In the genomic region with DNA sequence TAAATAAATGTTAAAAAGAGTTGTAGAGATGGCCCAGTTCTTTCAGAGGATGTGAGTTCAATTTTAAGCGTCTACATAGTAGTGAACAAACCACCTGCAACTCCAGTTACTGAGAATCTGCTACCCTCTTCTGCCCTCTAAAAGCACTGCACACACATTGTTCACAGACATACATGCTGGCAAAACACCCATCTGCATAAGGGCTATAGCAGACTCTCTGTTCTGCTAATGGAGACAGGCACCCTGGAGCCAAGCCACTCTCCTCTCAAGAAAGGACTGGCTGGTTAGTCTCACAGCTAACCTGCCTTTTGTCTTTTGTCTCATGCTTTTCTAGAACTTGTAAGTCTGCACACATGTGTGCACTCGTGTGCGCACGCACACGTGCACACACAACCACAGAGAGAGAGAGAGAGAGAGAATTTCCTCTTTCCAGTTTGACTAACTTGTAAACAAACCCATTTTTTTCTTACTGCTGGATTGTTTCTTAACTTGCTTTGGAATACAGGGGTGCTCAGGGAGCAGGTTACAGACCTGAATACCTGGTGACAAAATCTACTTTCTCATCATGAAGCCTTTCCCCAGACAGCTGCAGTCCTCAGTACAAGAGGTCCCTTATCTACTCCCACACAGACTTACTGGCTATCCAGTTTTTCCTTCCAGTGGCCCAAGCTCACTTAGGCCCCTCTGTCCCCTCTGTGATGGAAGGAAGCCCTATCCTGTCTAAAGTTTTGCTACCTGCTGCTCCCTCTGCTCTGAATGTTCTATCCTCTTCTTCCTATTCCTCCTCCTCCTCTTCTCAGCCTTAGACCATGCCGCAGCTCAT, we compare ENCODE assay signal across 1 mouse cellular context.
TF ChIP-seq lines count a peak whose summit lies in the region.

No protein-coding gene starts in this region.

TF ChIP-seq in CH12.LX, 34 proteins besides CTCF, POLR2A, EP300 and RAD21 (continued from another document):
- no peak for TF ChIP-seq JUN (IDR thresholded peaks at IDR 0.05; ENCODE audit: insufficient read depth, low read depth, low read length)
- TF ChIP-seq ZKSCAN1 (IDR thresholded peaks at IDR 0.05; ENCODE audit: borderline replicate concordance, low read depth, low read length), result no peak
- no peak for TF ChIP-seq IRF4 (IDR thresholded peaks at IDR 0.05; ENCODE audit: low read depth, low read length)
- no peak for TF ChIP-seq TBP (conservative IDR thresholded peaks at IDR 0.05; ENCODE audit: low read depth, low read length)
- no peak for TF ChIP-seq CHD1 (IDR thresholded peaks at IDR 0.05; ENCODE audit: low read depth, low read length)
- no peak for TF ChIP-seq KAT2A (IDR thresholded peaks at IDR 0.05; ENCODE audit: insufficient replicate concordance, low read length)
- TF ChIP-seq MAX (IDR thresholded peaks at IDR 0.05; ENCODE audit: low read length), result no peak
- TF ChIP-seq RCOR1 (conservative IDR thresholded peaks at IDR 0.05; ENCODE audit: low read depth, low read length), result no peak
- TF ChIP-seq MYC (IDR thresholded peaks at IDR 0.05; ENCODE audit: low read depth, low read length), result no peak
- TF ChIP-seq HCFC1 (IDR thresholded peaks at IDR 0.05; ENCODE audit: low read depth, low read length), result no peak
- no peak for TF ChIP-seq ZC3H11A (IDR thresholded peaks at IDR 0.05; ENCODE audit: low read depth, low read length)
- no peak; the same call in 1 of the 2 replicates for TF ChIP-seq ZNF384 (IDR thresholded peaks at IDR 0.05; ENCODE audit: low read depth, low read length)
- no peak for TF ChIP-seq NELFE (IDR thresholded peaks at IDR 0.05; ENCODE audit: low read depth, low read length)
- TF ChIP-seq CHD2 (IDR thresholded peaks at IDR 0.05; ENCODE audit: low read length), result 0 out of 2 replicates have a peak, but pooled peaks have one; percentile 2
- no peak for TF ChIP-seq GABPA (IDR thresholded peaks at IDR 0.05; ENCODE audit: insufficient replicate concordance, low read depth, low read length)
- no peak for TF ChIP-seq USF1 (IDR thresholded peaks at IDR 0.05; ENCODE audit: low read depth, low read length)
- no peak for TF ChIP-seq TCF12 (IDR thresholded peaks at IDR 0.05; ENCODE audit: low read depth, low read length)
- no peak for TF ChIP-seq JUND (conservative IDR thresholded peaks at IDR 0.05; ENCODE audit: low read depth, low read length)
- peak; percentile 13; the same call in 1 of the 2 replicates for TF ChIP-seq ZMIZ1 (IDR thresholded peaks at IDR 0.05; ENCODE audit: low read depth, low read length)
- peak; percentile 65 for TF ChIP-seq POLR2AphosphoS2 (IDR thresholded peaks at IDR 0.05; ENCODE audit: low read depth, low read length)
TF ChIP-seq in CH12.LX: peak in this region for 4.
